Mouse (Mus musculus): ENCODE results near the gene Atp1a4. TPM values are rescaled to one million over a fixed set of nuclear protein-coding genes. Genes with fewer than 3 reads are reported as not detected.

Gene Atp1a4
- polyA plus RNA-seq (2015; fragmentation: Nextera tagmentation; extraction: Ambion mirVana): 0.05 TPM in 1 of 2 replicates, not detected in the other

DNA sequence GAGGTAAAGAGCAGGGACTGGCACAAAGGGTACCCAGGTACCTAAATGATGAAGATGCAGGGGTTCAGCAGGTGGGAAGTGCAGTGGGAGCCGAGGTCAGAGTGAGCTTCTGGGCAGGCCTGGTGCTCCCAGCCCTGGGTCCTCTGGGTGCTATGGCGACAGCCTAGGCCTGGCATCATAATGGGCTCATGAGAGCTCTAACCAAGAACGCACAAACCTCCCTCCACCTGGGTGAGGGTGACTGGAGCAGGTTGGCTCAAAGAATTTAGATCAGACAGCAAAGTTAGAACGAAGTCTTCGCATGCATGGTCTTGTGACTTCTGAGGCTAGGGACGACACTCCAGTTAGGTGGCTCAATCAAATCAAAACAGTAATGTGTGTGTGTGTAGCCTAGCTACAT lies at the start of gene Atp1a4:
TSS of gene Atp1a4 (minus strand) at position 101 of the 400 bp plus-strand sequence.
- no peaks in the 10 kb centered on the region for H3K4me1 ChIP-seq

DNA sequence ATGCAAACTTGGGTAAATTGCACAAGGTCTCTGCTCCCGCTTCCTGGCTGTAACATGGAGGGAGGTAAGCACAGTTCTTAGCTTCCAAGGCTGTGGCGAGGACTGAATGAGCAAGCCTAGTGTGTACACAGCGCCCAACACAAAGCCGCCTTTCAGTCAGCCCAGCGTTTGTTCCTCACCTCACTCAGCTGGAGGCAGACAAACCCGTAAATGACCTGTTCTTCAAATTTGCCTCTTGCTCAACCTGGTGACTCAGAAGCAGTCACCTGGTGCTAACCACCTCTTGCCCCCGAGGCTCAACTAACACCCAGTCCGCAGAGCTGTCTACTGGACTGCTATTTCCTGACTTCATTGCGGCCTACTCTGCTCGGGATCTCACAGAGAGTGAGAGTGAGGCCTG lies 49.7 kb upstream of the Atp1a4 start:
- Histone ChIP-seq H3K4me1 (peaks cover 52% of the 10 kb centered on the region), H3K9ac (no peak overlapping the region), H3K27ac (peak overlapping the region; percentile 15; the same call in 1 of the 2 replicates), H3K27me3 (no peaks in the 10 kb centered on the region), H3K4me2 (no peak overlapping the region), H3K9me3 (replicated peaks) (no peaks in the 10 kb centered on the region), H3K4me3 (replicated peaks) (no peak overlapping the region), H3K36me3 (no peaks in the 10 kb centered on the region)
- ATAC-seq (replicated peaks; ENCODE audit: low FRiP score): no peak
- WGBS: 64% methylated on average over 10 of the region's 10 CpGs

More for the DNA sequence above, at the start of gene Atp1a4:
- Histone ChIP-seq H3K4me2 (no peak within 1 kb of the TSS), H3K27ac (no peak within 1 kb of the TSS), H3K4me3 (replicated peaks) (no peak within 1 kb of the TSS), H3K9ac (no peak within 1 kb of the TSS), H3K27me3 (no peaks in the 10 kb centered on the region), H3K9me3 (replicated peaks) (no peaks in the 10 kb centered on the region), H3K36me3 (no peaks in the 10 kb centered on the region)
- WGBS: 84% methylated on average over 6 of the region's 6 CpGs
- no peak for ATAC-seq (replicated peaks; ENCODE audit: low FRiP score)

DNA sequence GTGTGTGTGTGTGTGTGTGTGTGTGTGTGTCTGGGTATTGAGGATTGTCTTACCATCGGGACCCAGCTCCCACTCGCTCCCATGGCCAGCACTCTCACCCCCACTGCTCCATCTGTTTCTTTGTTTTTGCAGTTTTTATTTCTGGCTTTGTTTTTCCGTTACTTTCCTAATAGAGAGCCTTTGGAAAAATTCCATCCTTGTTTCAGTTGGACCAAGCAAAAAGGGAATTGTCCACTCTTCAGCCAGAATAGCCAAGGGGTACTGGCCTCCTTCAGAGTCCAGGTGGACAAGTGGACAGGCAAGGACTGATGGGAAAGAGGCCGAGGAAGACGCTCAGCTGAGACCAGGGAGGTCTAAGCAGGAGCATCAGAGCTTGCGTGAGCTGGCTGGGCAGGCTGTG lies 48.7 kb upstream of the Atp1a4 start:
- no peak for ATAC-seq (replicated peaks; ENCODE audit: low FRiP score)
- no peak overlapping the region for H3K4me2 ChIP-seq
- no peaks in the 10 kb centered on the region for H3K27me3 ChIP-seq
- no peaks in the 10 kb centered on the region for H3K9me3 ChIP-seq (replicated peaks)
- H3K4me1 ChIP-seq: peaks cover 54% of the 10 kb centered on the region
- no peak overlapping the region for H3K27ac ChIP-seq
- no peaks in the 10 kb centered on the region for H3K36me3 ChIP-seq
- no peak overlapping the region for H3K4me3 ChIP-seq (replicated peaks)
- WGBS: 51% methylated on average over 6 of the region's 6 CpGs
- H3K9ac ChIP-seq: no peak overlapping the region

GRCm38 (mm10) chr1:172306196-172306595 lies 48.0 kb upstream of the Atp1a4 start:
- no peak overlapping the region for H3K27ac ChIP-seq
- peaks cover 53% of the 10 kb centered on the region for H3K4me1 ChIP-seq
- no peaks in the 10 kb centered on the region for H3K36me3 ChIP-seq
- no peak overlapping the region for H3K4me3 ChIP-seq (replicated peaks)
- no peak overlapping the region for H3K9ac ChIP-seq
- H3K9me3 ChIP-seq (replicated peaks): no peaks in the 10 kb centered on the region
- ATAC-seq (replicated peaks; ENCODE audit: low FRiP score): no peak
- no peak overlapping the region for H3K4me2 ChIP-seq
- H3K27me3 ChIP-seq: no peaks in the 10 kb centered on the region
- 49% methylated on average over 4 of the region's 4 CpGs for WGBS

DNA sequence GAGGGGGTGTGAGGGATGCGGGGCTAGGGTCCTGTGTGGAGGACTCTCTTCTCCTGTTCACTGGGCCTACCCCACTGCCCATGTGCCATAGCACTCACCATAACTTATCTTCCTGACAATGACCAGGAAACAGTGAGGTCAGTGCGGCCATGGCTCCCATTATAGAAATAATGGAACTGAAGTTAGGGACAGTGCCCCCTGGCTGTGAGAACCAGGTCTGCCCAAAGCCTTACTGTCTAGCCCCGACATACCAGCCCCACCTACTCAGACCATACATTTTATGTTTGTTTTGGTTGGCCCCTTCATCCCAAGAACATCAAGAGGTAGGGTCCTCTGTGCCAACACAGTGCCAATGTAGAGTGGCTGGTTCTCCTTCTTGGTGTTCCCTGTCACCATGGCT lies 47.4 kb upstream of the Atp1a4 start:
- H3K27ac ChIP-seq: no peak overlapping the region
- no peaks in the 10 kb centered on the region for H3K9me3 ChIP-seq (replicated peaks)
- no peak overlapping the region for H3K4me3 ChIP-seq (replicated peaks)
- H3K4me2 ChIP-seq: no peak overlapping the region
- ATAC-seq (replicated peaks; ENCODE audit: low FRiP score): no peak
- no peak overlapping the region for H3K9ac ChIP-seq
- H3K4me1 ChIP-seq: peaks cover 48% of the 10 kb centered on the region
- H3K36me3 ChIP-seq: no peaks in the 10 kb centered on the region
- no peaks in the 10 kb centered on the region for H3K27me3 ChIP-seq
- WGBS: 81% methylated on average over 3 of the region's 3 CpGs

GRCm38 (mm10) chr1:172305153-172305552 lies 46.9 kb upstream of the Atp1a4 start:
- H3K9ac ChIP-seq: no peak overlapping the region
- no peaks in the 10 kb centered on the region for H3K9me3 ChIP-seq (replicated peaks)
- peaks cover 45% of the 10 kb centered on the region for H3K4me1 ChIP-seq
- no peaks in the 10 kb centered on the region for H3K36me3 ChIP-seq
- H3K4me2 ChIP-seq: no peak overlapping the region
- no peak overlapping the region for H3K4me3 ChIP-seq (replicated peaks)
- no peak overlapping the region for H3K27ac ChIP-seq
- 87% methylated on average over 2 of the region's 2 CpGs for WGBS
- ATAC-seq (replicated peaks; ENCODE audit: low FRiP score): no peak
- no peaks in the 10 kb centered on the region for H3K27me3 ChIP-seq

DNA sequence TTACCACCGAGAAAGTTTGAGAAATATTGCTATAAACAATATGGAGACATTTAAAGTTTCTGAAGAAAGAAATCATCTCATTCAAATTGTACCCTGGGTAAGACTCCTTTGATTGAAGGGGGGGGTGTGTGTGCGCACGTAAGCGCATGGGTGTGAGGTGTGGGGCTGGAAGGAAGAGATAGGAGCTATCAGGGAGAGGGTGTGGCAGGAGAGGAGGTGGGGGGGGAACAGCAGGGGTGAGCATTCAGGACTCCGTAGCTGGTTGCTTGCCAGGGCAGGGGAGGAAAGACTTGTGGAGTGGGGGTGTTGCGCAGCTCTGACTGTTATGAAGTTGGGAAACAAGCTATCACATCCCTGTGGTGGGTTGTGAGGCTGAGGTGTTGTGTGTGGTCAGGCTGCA lies 46.2 kb upstream of the Atp1a4 start:
- Histone ChIP-seq H3K36me3 (no peaks in the 10 kb centered on the region), H3K4me2 (no peak overlapping the region), H3K4me3 (replicated peaks) (no peak overlapping the region), H3K27me3 (no peaks in the 10 kb centered on the region), H3K27ac (no peak overlapping the region), H3K4me1 (peaks cover 39% of the 10 kb centered on the region), H3K9ac (no peak overlapping the region), H3K9me3 (replicated peaks) (no peaks in the 10 kb centered on the region)
- ATAC-seq (replicated peaks; ENCODE audit: low FRiP score): no peak
- WGBS: 77% methylated on average over 6 of the region's 6 CpGs

GRCm38 (mm10) chr1:172302851-172303250 lies 44.6 kb upstream of the Atp1a4 start:
- no peak overlapping the region for H3K4me3 ChIP-seq (replicated peaks)
- peaks cover 38% of the 10 kb centered on the region for H3K4me1 ChIP-seq
- WGBS: 14% methylated on average over 6 of the region's 6 CpGs
- no peaks in the 10 kb centered on the region for H3K9me3 ChIP-seq (replicated peaks)
- H3K4me2 ChIP-seq: no peak overlapping the region
- no peaks in the 10 kb centered on the region for H3K36me3 ChIP-seq
- no peak overlapping the region for H3K27ac ChIP-seq
- no peak overlapping the region for H3K9ac ChIP-seq
- no peak for ATAC-seq (replicated peaks; ENCODE audit: low FRiP score)
- no peaks in the 10 kb centered on the region; the same call in 1 of the 2 replicates for H3K27me3 ChIP-seq

GRCm38 (mm10) chr1:172302311-172302710 lies 44.1 kb upstream of the Atp1a4 start:
- no peaks in the 10 kb centered on the region for H3K9me3 ChIP-seq (replicated peaks)
- H3K36me3 ChIP-seq: no peaks in the 10 kb centered on the region
- no peak overlapping the region for H3K27ac ChIP-seq
- no peak for ATAC-seq (replicated peaks; ENCODE audit: low FRiP score)
- H3K4me2 ChIP-seq: no peak overlapping the region
- no peaks in the 10 kb centered on the region; the same call in 1 of the 2 replicates for H3K27me3 ChIP-seq
- peaks cover 43% of the 10 kb centered on the region for H3K4me1 ChIP-seq
- H3K9ac ChIP-seq: no peak overlapping the region
- no peak overlapping the region for H3K4me3 ChIP-seq (replicated peaks)
- WGBS: 58% methylated on average over 3 of the region's 3 CpGs

DNA sequence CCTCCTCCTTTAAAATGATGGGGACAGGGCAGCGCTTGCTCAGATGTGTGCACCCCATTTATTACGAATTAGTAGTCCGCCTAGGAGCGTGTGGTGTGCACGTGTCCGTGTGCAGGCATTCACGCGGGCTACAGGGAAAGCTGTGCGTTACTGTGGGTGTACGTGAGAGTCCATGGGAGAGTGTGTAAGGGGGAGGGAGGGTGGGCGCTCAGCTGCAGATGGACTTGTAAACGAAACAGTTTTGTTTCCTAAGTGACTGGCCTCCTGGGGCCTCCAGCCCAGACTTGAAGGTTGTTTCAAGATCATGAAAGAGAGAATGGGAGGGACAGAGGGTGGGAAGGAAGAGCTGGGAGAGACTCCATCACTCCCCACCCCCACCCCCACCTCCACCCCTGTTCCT lies 43.0 kb upstream of the Atp1a4 start:
- ATAC-seq (replicated peaks; ENCODE audit: low FRiP score): no peak
- Histone ChIP-seq H3K27me3 (no peaks in the 10 kb centered on the region; the same call in 1 of the 2 replicates), H3K27ac (no peak overlapping the region), H3K9ac (no peak overlapping the region), H3K4me1 (peaks cover 47% of the 10 kb centered on the region), H3K36me3 (no peaks in the 10 kb centered on the region), H3K4me2 (no peak overlapping the region), H3K9me3 (replicated peaks) (no peaks in the 10 kb centered on the region), H3K4me3 (replicated peaks) (no peak overlapping the region)
- 51% methylated on average over 12 of the region's 12 CpGs for WGBS

GRCm38 (mm10) chr1:172300247-172300646 lies 42.0 kb upstream of the Atp1a4 start:
- WGBS: 68% methylated on average over 5 of the region's 5 CpGs
- no peak overlapping the region for H3K4me3 ChIP-seq (replicated peaks)
- H3K4me1 ChIP-seq: peaks cover 54% of the 10 kb centered on the region
- no peak overlapping the region for H3K27ac ChIP-seq
- no peaks in the 10 kb centered on the region for H3K9me3 ChIP-seq (replicated peaks)
- no peak overlapping the region for H3K4me2 ChIP-seq
- H3K9ac ChIP-seq: no peak overlapping the region
- no peaks in the 10 kb centered on the region for H3K36me3 ChIP-seq
- ATAC-seq (replicated peaks; ENCODE audit: low FRiP score): no peak
- no peaks in the 10 kb centered on the region; the same call in 1 of the 2 replicates for H3K27me3 ChIP-seq

DNA sequence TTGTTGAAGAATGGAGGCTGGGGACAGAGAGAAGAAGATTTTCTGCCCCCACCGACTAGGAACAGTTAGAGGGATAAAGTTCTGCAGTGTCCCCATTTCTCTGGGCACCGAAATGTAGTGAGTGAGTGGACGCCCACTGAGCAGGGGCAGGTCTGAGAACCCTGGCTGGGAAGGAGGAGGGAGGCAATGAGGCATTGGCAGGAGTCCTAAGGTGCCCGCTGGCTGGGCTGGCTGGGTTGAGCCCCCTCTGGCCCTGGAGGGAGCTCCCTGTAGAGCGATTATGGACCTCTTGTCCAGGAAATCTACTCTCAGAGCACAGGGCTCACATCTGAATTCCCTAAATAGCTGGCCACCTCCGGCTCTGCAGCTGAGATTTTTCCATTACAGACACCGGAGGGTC lies 41.3 kb upstream of the Atp1a4 start:
- Histone ChIP-seq H3K9ac (no peak overlapping the region), H3K4me2 (no peak overlapping the region), H3K27ac (no peak overlapping the region), H3K4me1 (peaks cover 60% of the 10 kb centered on the region), H3K36me3 (no peaks in the 10 kb centered on the region), H3K9me3 (replicated peaks) (no peaks in the 10 kb centered on the region), H3K4me3 (replicated peaks) (no peak overlapping the region), H3K27me3 (no peaks in the 10 kb centered on the region; the same call in 1 of the 2 replicates)
- no peak for ATAC-seq (replicated peaks; ENCODE audit: low FRiP score)
- WGBS: 71% methylated on average over 7 of the region's 7 CpGs
